Mouse (Mus musculus) gonadal fat pad, adult 2 months (tissue): ENCODE measurements around the gene Trpt1. TPM values are rescaled to one million over a fixed set of nuclear protein-coding genes. Genes with fewer than 3 reads are reported as not detected.
"Not testable (repeated sequence)": the region's sequence is repeated elsewhere in the genome, so short reads cannot be mapped to it uniquely, and the experiment has no call there.

Experiments used
- DNase-seq: peaks from one replicate; pipeline ENCODE4 v3.0.0-alpha.2; 2012; ENCODE audit warnings: low read depth
- polyA plus RNA-seq: library from polyadenylated mRNA; depleted of rRNA; stranded (reverse); fragments of >200 nt; gene quantifications from 2 replicates; pipeline ENCODE4 v1.2.3, GENCODE M21; 2012

Gene Trpt1
- polyA plus RNA-seq, 1 experiment: 21.1 TPM

- DNase-seq: no peak
Measured at GRCm38 (mm10) chr19:6974211-6975205, 21.4 kb upstream of the Trpt1 start, which contains the start of gene Ppp1r14b. Gene Ppp1r14b (plus strand): TSS chr19:6974968.

GRCm38 (mm10) chr19:6975537-6976521, 20.1 kb upstream of the Trpt1 start, which contains the start of gene Plcb3:
Gene Plcb3 (minus strand): TSS chr19:6976470.
- DNase-seq: no peak

GRCm38 (mm10) chr19:6977759-6978638, 17.9 kb upstream of the Trpt1 start:
- no peak for DNase-seq

- no peak for DNase-seq
Measured at GRCm38 (mm10) chr19:6978639-6978974, 17.3 kb upstream of the Trpt1 start.

GRCm38 (mm10) chr19:6979001-6979479, 16.9 kb upstream of the Trpt1 start:
- no peak for DNase-seq

- DNase-seq: peak; percentile 92
Measured at GRCm38 (mm10) chr19:6979486-6980380, 16.2 kb upstream of the Trpt1 start.

GRCm38 (mm10) chr19:6980381-6981093, 15.4 kb upstream of the Trpt1 start, which contains the start of gene Fkbp2:
Gene Fkbp2 (minus strand): TSS chr19:6980501.
- DNase-seq: peak; percentile 80

- no peak for DNase-seq
Measured at GRCm38 (mm10) chr19:6981465-6981864, 14.5 kb upstream of the Trpt1 start.

GRCm38 (mm10) chr19:6983621-6984020, 12.3 kb upstream of the Trpt1 start:
- no peak for DNase-seq

- no peak for DNase-seq
Measured at GRCm38 (mm10) chr19:6985300-6985699, 10.6 kb upstream of the Trpt1 start.

- DNase-seq: no peak
Measured at GRCm38 (mm10) chr19:6985951-6986708, 9.8 kb upstream of the Trpt1 start.

- DNase-seq: no peak
Measured at GRCm38 (mm10) chr19:6987061-6987903, 8.6 kb upstream of the Trpt1 start, which contains the start of gene Vegfb. Gene Vegfb (minus strand): TSS chr19:6987651.

GRCm38 (mm10) chr19:6987904-6988285, 8.0 kb upstream of the Trpt1 start:
- DNase-seq: no peak

GRCm38 (mm10) chr19:6989251-6989650, 6.7 kb upstream of the Trpt1 start:
- DNase-seq: no peak

GRCm38 (mm10) chr19:6990712-6991111, 5.2 kb upstream of the Trpt1 start:
- DNase-seq: no peak

- DNase-seq: not testable (repeated sequence)
Measured at GRCm38 (mm10) chr19:6991166-6991565, 4.8 kb upstream of the Trpt1 start.
